Mouse (Mus musculus): ENCODE data around the gene Stard10.

- TF ChIP-seq GATA1 (IDR thresholded peaks at IDR 0.05; ENCODE audit: borderline replicate concordance, low read length): peak; percentile 56; the same call in 1 of the 3 replicates
- TF ChIP-seq FLI1 (IDR thresholded peaks at IDR 0.05; ENCODE audit: low read length): no peak
Observed at GRCm38 (mm10) chr7:101316591-101317001, 290 bp upstream of the Stard10 start.

Measured in megakaryocyte, embryonic 14.5 days (primary cell).